7 mouse cellular contexts compared by ENCODE assay signal in the genomic region with DNA sequence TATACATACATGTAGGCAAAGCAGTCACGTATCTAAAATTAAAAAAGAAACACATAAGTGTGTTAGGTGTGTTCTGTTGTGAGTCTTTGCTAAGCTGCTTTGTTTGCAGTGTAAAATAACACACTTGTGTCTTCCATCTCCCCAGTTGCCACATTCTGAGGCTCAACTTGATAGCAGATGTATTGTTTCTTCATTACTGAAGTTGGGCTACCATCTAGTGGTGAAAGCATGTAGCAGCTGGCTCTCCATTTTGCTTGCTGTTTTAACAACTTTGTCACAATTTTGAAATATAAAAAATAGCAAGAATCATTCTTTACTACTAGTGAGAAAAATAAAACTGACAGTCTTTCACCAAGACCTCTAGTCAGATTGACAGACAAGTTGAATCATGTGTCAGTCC.
DNase-seq lines count a peak whose midpoint lies in the region; ATAC-seq lines count a peak whose summit lies in the region.

No protein-coding gene starts in this region.

- H3K9me3 ChIP-seq in kidney, embryonic 16.5 days (ENCODE audit: low read length) = no peaks in the 10 kb centered on the region

- no peak overlapping the region for H3K4me3 ChIP-seq in kidney, embryonic 16.5 days (ENCODE audit: low read length)

- H3K4me2 ChIP-seq in kidney, embryonic 16.5 days (replicated peaks; ENCODE audit: low read depth, low read length) = no peak overlapping the region

- no peaks in the 10 kb centered on the region for H3K4me1 ChIP-seq in kidney, embryonic 16.5 days (ENCODE audit: insufficient read depth, low read length)

- no peak overlapping the region for H3K27ac ChIP-seq in kidney, embryonic 16.5 days (ENCODE audit: low read length)

- no peaks in the 10 kb centered on the region for H3K36me3 ChIP-seq in kidney, embryonic 16.5 days (ENCODE audit: insufficient read depth, low read length)

- DNase-seq in kidney, postnatal 10 days = peak; percentile 33
- DNase-seq in ES-CJ7 (ENCODE audit: low read depth, low spot score) = peak; percentile 35
- DNase-seq in adrenal gland, postnatal 14 days = peak; percentile 20
- peak; percentile 19 for DNase-seq in fibroblast of lung, adult 2 months (ENCODE audit: low read depth)
- DNase-seq in urinary bladder, postnatal 14 days (ENCODE audit: low spot score) = no peak

- no peaks in the 10 kb centered on the region for H3K27me3 ChIP-seq in kidney, embryonic 16.5 days (ENCODE audit: insufficient read depth, low read length)

- 95% methylated on average over 1 of the region's 1 CpGs for WGBS in kidney, embryonic 16.5 days

- no peak for ATAC-seq in kidney, embryonic 16.5 days (ENCODE audit: low FRiP score, low TSS enrichment)
- ATAC-seq in megakaryocyte progenitor cell, adult 5-6 weeks (replicated peaks; ENCODE audit: poor library complexity) = peak; percentile 95

- H3K9ac ChIP-seq in kidney, embryonic 16.5 days (replicated peaks; ENCODE audit: low read length) = no peak overlapping the region
